In genomic region chr13:21181996-21182395, GRCm38 (mm10) we compare ENCODE assay signal across 1 mouse cellular context.
TF ChIP-seq lines count a peak whose summit lies in the region.

No protein-coding gene starts in this region.

TF ChIP-seq in MEL, 35 proteins besides CTCF, POLR2A, EP300 and RAD21 (continued from another document):
- TF ChIP-seq ZC3H11A (IDR thresholded peaks at IDR 0.05; ENCODE audit: low read depth, low read length) = no peak
- TF ChIP-seq ZKSCAN1 (IDR thresholded peaks at IDR 0.05; ENCODE audit: low read depth, low read length) = no peak
- no peak for TF ChIP-seq GABPA (IDR thresholded peaks at IDR 0.05; ENCODE audit: low read depth, low read length)
- no peak for TF ChIP-seq GATA1 (IDR thresholded peaks at IDR 0.05; ENCODE audit: low read depth, low read length)
- TF ChIP-seq MAX (IDR thresholded peaks at IDR 0.05; ENCODE audit: low read length) = no peak
